Mouse (Mus musculus) lung, adult 2 months (tissue): ENCODE data around the gene Pnpla3. TPM values are rescaled to one million over a fixed set of nuclear protein-coding genes. Genes with fewer than 3 reads are reported as not detected.

Experiments used
- DNase-seq: peaks from one replicate; pipeline ENCODE4 v3.0.0; 2022
- H3K4me1 ChIP-seq: fragments of 200-500 bp; 2 replicates; pipeline ENCODE4 v1.6.1; 2011; ENCODE audit warnings: low read length; ENCODE audit not compliant: control insufficient read depth, insufficient read depth
- H3K4me3 ChIP-seq: fragments of 200-500 bp; replicated peaks from 2 replicates; pipeline ENCODE3; 2011; ENCODE audit warnings: low read depth, mild to moderate bottlenecking, control low read depth, low read length; ENCODE audit errors: extremely low read depth
- CTCF ChIP-seq: fragments of 200-500 bp; IDR thresholded peaks from 2 replicates; pipeline ENCODE4 v1.5.1; 2011; ENCODE audit warnings: mild to moderate bottlenecking, low read length, control low read depth; ENCODE audit not compliant: insufficient read depth
- POLR2A ChIP-seq: fragments of 200-500 bp; IDR thresholded peaks from 2 replicates; pipeline ENCODE4 v1.6.1; 2011; ENCODE audit warnings: low read depth, mild to moderate bottlenecking, control low read depth, low read length, borderline replicate concordance; ENCODE audit errors: extremely low read depth
- WGBS: fragments of 180-500 bp; shearing (Covaris S2); methylation state at CpG from one replicate; pipeline ENCODE4 v1.1.7; 2018; 5-methylcytosine and 5-hydroxymethylcytosine counted together
- polyA plus RNA-seq: library from polyadenylated mRNA; depleted of rRNA; stranded (reverse); fragments of >200 nt; gene quantifications from 2 replicates; pipeline ENCODE4 v1.2.3, GENCODE M21; 2012

Pnpla3 gene
- polyA plus RNA-seq, 1 experiment = 33.9 TPM

DNA sequence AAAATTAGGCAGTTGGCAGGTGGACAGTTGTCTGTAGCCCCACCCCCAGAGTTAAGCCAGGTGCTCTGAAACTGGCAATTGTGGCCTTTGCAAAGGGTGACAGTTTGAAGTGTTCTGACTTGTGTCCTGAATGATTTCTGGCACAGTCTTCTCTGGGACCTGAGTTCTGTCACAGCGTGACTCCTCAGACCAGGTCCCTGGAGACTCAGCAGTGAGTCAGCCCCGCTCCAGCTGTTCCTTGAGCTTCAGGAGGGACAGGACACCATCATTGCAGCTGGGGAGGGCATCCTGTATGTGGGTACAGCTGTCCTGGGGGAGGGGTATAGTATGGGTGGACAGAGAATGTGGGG lies 45.1 kb downstream of the Pnpla3 start:
- Histone ChIP-seq H3K4me3 (no peak overlapping the region), H3K4me1 (no peaks in the 10 kb centered on the region)
- 71% methylated on average over 2 of the region's 2 CpGs for WGBS
- no peak for TF ChIP-seq CTCF
- TF ChIP-seq POLR2A = no peak
- DNase-seq = no peak

DNA sequence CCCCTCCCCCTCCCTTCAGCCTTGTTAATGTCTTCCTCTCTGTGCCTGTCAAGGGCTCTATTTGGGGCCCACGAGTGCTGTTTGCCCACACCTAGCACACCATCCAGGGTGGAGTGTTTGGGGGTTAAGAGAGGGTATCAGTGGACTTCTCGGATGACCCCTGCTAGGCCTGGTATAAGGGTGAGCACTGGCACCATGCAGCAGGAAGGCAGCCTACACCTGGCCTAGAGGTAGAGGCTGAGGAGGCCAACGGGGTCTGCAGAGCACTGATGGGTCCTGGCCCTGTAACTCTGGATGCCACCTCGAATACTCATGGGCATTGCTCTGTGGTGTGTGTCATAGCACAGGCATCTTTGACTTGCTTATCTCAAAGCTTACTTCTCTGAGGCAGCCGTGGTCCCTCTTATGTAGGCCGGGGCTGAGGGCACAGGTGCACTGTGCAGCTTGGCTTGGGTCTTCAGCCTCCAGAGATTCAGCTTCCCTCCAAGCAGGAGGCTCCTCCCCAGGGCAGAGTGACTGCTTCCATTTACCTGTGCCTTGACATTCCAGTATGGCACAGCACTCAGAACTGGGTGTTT lies 45.6 kb downstream of the Pnpla3 start:
- 86% methylated on average over 6 of the region's 6 CpGs for WGBS
- no peak for DNase-seq
- H3K4me1 ChIP-seq = no peaks in the 10 kb centered on the region
- no peak for TF ChIP-seq CTCF
- no peak for TF ChIP-seq POLR2A
- no peak overlapping the region for H3K4me3 ChIP-seq

DNA sequence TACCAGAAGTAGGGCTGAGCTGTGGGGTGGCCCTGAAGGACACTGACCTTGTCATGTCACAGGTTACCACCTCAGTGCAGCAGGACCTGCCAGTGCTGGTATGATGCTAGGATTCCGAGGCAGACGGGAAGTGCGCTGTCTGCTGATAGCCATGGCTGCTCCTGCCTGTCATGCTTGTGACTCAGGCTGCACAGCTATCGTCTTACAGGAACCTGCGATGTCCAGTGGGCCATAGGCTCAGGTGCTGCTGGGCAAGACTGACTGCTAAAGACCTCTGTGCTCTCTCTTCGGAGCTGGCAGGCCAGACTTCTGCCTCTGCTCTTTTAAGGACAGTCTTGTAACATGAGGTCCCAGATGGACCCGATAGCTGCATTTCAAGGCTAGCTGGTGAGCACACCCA lies 46.8 kb downstream of the Pnpla3 start:
- H3K4me1 ChIP-seq = no peaks in the 10 kb centered on the region
- TF ChIP-seq POLR2A = no peak
- TF ChIP-seq CTCF = no peak
- DNase-seq = no peak
- WGBS = 90% methylated on average over 7 of the region's 7 CpGs
- no peak overlapping the region for H3K4me3 ChIP-seq

DNA sequence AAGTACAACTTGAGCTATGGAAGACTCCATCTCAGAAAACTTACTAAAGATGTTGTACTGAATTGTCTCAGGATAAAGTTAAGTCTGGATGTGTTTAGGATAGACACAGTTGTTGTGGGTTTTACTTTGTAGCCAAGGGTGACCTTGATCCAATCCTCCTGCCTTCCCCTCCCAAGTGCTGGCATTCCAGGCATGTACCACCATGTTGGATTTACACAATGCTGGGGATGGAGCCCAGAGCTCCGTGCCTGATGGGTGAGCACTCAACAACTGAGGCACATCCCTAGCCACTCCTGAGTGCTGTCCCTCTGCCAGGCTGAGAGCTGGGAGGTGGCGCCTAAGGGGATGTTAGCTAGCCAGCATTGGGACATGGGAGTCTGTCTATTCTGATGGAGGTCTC lies 47.6 kb downstream of the Pnpla3 start:
- 75% methylated on average over 2 of the region's 2 CpGs for WGBS

DNA sequence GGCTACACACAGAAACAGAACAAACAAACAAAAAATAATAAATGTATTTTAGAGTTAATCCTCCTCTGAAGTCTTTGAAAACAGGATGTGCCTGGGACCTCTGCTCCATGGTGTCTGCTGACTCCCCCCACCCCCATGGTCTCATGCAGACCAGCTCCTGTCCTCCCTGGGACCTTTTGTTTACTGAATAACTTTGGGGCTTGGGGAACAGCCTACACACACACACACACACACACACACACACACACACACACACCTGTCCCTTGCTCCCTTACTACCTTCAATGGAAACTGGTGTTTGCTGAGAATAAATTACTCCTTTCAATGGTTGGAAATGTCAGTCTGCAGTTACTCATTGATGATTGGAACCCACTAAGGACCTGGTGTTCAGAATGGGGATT lies 48.4 kb downstream of the Pnpla3 start:
- no peak for DNase-seq
- Histone ChIP-seq H3K4me3 (no peak overlapping the region), H3K4me1 (no peaks in the 10 kb centered on the region)
- no peak for TF ChIP-seq CTCF

More for the DNA sequence above, 47.6 kb downstream of the Pnpla3 start:
- Histone ChIP-seq H3K4me3 (no peak overlapping the region), H3K4me1 (no peaks in the 10 kb centered on the region)
- TF ChIP-seq CTCF = no peak
- TF ChIP-seq POLR2A = no peak
- DNase-seq = no peak

DNA sequence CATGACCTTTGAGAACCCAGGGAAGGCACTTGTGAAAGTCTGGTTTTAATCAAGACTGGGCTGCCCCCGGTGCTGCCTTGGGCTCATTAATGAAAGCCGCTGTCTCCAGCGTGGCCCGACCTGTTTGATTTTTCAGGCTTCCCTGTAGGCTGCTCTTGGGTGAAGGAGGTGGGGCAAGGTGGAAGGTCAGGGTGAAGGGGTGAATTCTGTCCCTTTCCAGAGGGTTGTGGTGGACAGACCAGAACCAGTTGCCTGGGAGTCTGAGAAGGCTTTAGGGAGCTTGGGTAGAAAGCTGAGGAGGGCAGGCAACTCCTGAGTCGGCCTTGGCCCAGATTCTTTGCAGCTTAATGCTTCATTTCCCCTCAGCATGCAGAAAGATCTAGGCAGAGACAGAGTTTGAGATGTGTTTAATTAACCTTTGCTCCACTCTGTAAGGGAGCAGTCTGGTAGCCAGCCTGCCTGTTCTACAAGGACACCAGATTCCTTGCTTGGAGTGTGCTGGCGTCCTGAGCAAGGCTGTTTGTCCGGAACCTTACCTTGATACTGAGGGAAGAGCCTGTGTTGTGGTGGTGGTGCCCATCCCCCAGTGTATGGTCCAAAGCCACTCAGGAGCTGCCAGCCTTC lies 48.9 kb downstream of the Pnpla3 start:
- Histone ChIP-seq H3K4me3 (no peak overlapping the region), H3K4me1 (no peaks in the 10 kb centered on the region)
- WGBS = 58% methylated on average over 7 of the region's 7 CpGs
- no peak for TF ChIP-seq POLR2A
- TF ChIP-seq CTCF = no peak
- DNase-seq = no peak

DNA sequence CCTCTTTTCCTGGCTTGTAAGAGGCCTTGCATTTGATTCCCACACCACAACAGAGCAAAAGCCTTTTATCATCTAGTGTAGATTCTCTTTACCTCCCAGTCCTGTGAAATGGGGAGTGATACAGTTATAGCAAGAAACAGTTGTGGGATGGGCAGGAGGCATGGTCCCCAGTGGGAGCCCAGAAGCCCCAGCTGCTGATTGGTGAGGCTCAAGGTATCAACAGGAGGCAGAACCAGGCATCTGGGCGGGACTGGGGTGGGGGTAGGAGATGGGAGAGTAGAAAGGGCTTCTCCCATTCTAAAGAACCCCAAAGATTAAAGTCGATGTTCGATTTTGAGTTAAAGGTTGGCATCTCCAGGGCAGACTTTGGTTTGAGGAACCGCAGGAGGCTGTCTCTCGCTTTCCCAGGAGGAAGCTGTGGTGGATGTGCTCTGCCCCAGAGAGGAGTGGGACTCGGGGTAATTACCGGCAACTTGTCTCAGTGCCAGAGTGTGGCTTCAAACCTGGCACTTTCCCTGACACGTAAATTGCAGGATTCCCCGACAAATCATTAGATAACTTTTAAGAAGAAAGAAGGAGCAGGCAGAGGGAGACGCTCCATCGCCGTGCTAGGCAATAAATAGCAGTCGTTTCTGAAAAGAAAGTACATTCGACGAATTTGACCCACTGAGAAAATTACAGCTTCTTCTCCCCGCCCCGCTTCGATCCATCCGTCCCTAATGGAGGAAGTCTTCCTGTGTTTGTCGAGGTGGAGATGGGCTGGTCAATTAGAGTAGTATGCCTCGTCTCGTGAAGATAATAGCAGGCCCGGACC lies 50.5 kb downstream of the Pnpla3 start:
- 37% methylated on average over 23 of the region's 23 CpGs for WGBS
- no peaks in the 10 kb centered on the region for H3K4me1 ChIP-seq

GRCm38 (mm10) chr15:84218783-84219271 lies 51.2 kb downstream of the Pnpla3 start:
- TF ChIP-seq POLR2A = no peak
- no peak for TF ChIP-seq CTCF
- 15% methylated on average over 9 of the region's 9 CpGs for WGBS
- DNase-seq = no peak
- H3K4me3 ChIP-seq = no peak overlapping the region
- H3K4me1 ChIP-seq = no peaks in the 10 kb centered on the region

More for the DNA sequence above, 50.5 kb downstream of the Pnpla3 start:
- DNase-seq = no peak
- TF ChIP-seq CTCF = no peak
- TF ChIP-seq POLR2A = no peak
- no peak overlapping the region for H3K4me3 ChIP-seq

- Histone ChIP-seq H3K4me3 (no peak overlapping the region), H3K4me1 (no peaks in the 10 kb centered on the region)
- TF ChIP-seq CTCF (no peak), POLR2A (no peak)
- no peak for DNase-seq
- 78% methylated on average over 5 of the region's 5 CpGs for WGBS
These were observed 53.9 kb downstream of the Pnpla3 start for GRCm38 (mm10) chr15:84221539-84221938.

DNA sequence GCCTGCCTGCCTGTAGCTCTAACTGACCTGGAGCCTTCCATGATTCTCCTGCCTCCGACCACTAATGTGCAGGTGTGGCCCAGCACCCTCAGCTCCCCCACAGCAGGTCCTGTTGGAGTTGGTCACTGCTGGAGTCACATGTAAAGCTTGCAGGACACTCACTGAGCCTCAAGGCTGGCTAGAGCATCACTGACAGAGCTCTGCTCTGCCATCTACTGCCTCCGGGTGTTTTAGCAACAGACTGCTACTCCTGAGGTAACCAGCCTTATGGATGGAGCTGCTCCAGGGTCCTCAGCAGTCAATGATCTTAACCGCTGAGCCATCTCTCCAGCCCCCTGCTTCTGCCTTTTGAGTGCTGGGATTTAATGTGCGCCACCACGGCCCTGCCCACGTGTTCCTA lies 55.8 kb downstream of the Pnpla3 start:
- no peaks in the 10 kb centered on the region for H3K4me1 ChIP-seq
- WGBS = 48% methylated on average over 6 of the region's 6 CpGs
- no peak overlapping the region for H3K4me3 ChIP-seq
- no peak for TF ChIP-seq POLR2A
- no peak for DNase-seq
